In the genomic region with DNA sequence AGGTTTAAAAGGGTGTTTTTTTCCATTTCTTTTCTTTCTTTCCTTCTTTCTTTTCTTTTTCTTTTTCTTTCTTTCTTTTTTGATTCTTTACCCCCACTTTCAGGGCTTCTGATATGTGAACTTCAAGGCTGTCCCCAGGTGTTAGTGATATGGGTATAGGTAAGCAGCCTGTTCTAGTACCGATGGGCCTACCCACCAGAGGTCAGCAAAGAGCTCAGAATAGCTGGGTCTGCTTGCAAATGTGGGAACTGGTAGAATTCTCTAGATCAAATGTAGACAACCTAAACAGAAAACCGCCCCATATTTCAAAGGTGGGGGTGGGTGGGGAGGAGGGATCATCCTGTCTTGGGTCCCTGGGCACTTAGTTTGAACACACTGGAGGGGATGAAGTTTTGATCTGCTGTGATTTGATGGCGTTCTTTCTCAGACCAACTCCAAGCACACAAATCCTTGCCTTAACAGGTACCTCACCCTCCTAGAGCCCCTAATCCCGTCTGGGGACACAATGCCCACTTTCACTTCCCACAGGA, we compare ENCODE assay signal across 8 mouse cellular contexts. TPM values are rescaled to one million over a fixed set of nuclear protein-coding genes. Genes with fewer than 3 reads are reported as not detected.
DNase-seq lines count a peak whose midpoint lies in the region; ATAC-seq and TF ChIP-seq lines count a peak whose summit lies in the region.

No protein-coding gene starts in this region.

- H3K4me2 ChIP-seq in neural tube, embryonic 15.5 days, result no peak overlapping the region

- H3K9me3 ChIP-seq in ES-Bruce4 (replicated peaks; ENCODE audit: control insufficient read depth, insufficient read depth, low read length, poor library complexity, severe bottlenecking), result no peaks in the 10 kb centered on the region
- no peaks in the 10 kb centered on the region for H3K9me3 ChIP-seq in forebrain, embryonic 10.5 days
- H3K9me3 ChIP-seq in hindbrain, embryonic 10.5 days, result no peaks in the 10 kb centered on the region
- H3K9me3 ChIP-seq in neural tube, embryonic 15.5 days (replicated peaks), result no peaks in the 10 kb centered on the region

- peak; percentile 46 for TF ChIP-seq CTCF in ES-Bruce4 (IDR thresholded peaks at IDR 0.05; ENCODE audit: low read depth, low read length)
- peak; percentile 81; the same call in 1 of the 2 replicates for TF ChIP-seq CTCF in brain, embryonic 14.5 days (IDR thresholded peaks at IDR 0.05; ENCODE audit: borderline replicate concordance, extremely low read depth, insufficient read depth, insufficient read length)

- 33% methylated on average over 4 of the region's 4 CpGs for WGBS in forebrain, embryonic 10.5 days
- WGBS in hindbrain, embryonic 10.5 days, result 43% methylated on average over 4 of the region's 4 CpGs
- 37% methylated on average over 4 of the region's 4 CpGs for WGBS in neural tube, embryonic 15.5 days

- DNase-seq in brain, embryonic 14.5 days (ENCODE audit: low read depth), result peak; percentile 92
- peak; percentile 71 for DNase-seq in forebrain, embryonic 10.5 days (ENCODE audit: extremely low spot score, low spot score)
- DNase-seq in hindbrain, embryonic 10.5 days (ENCODE audit: low spot score), result peak; percentile 76
- DNase-seq in layer of hippocampus, adult 8-10 months (ENCODE audit: low spot score in 2 of 2), result peak; percentile 68 to 85
- peak; percentile 78 to 86 for DNase-seq in lung, adult 18-20 months
- DNase-seq in testis, postnatal 10 days (ENCODE audit: low spot score), result peak; percentile 88

- no peak overlapping the region for H3K9ac ChIP-seq in ES-Bruce4 (ENCODE audit: low read depth, poor library complexity, severe bottlenecking)
- no peak overlapping the region for H3K9ac ChIP-seq in neural tube, embryonic 15.5 days (replicated peaks)

- H3K27me3 ChIP-seq in ES-Bruce4 (ENCODE audit: control insufficient read depth, insufficient read depth, low read length, poor library complexity, severe bottlenecking), result no peaks in the 10 kb centered on the region
- no peaks in the 10 kb centered on the region for H3K27me3 ChIP-seq in forebrain, embryonic 10.5 days (ENCODE audit: poor library complexity, severe bottlenecking)
- no peaks in the 10 kb centered on the region for H3K27me3 ChIP-seq in hindbrain, embryonic 10.5 days (ENCODE audit: insufficient read depth, poor library complexity, severe bottlenecking)
- no peaks in the 10 kb centered on the region for H3K27me3 ChIP-seq in neural tube, embryonic 15.5 days (replicated peaks)

- peak; percentile 84 for ATAC-seq in neural tube, embryonic 15.5 days (ENCODE audit: low FRiP score)

- H3K27ac ChIP-seq in ES-Bruce4 (ENCODE audit: insufficient read depth, low read length), result no peak overlapping the region
- H3K27ac ChIP-seq in forebrain, embryonic 10.5 days, result no peak overlapping the region
- H3K27ac ChIP-seq in hindbrain, embryonic 10.5 days, result no peak overlapping the region; the same call in 1 of the 2 replicates
- no peak overlapping the region for H3K27ac ChIP-seq in neural tube, embryonic 15.5 days (replicated peaks)

- H3K4me3 ChIP-seq in ES-Bruce4 (ENCODE audit: low read depth, low read length), result no peak overlapping the region
- H3K4me3 ChIP-seq in forebrain, embryonic 10.5 days, result no peak overlapping the region
- no peak overlapping the region for H3K4me3 ChIP-seq in hindbrain, embryonic 10.5 days
- no peak overlapping the region for H3K4me3 ChIP-seq in neural tube, embryonic 15.5 days (replicated peaks)

- no peak for TF ChIP-seq EP300 in ES-Bruce4 (IDR thresholded peaks at IDR 0.05; ENCODE audit: insufficient read depth, low read depth, low read length)

- H3K36me3 ChIP-seq in ES-Bruce4 (ENCODE audit: control insufficient read depth, insufficient read depth, low read length, poor library complexity, severe bottlenecking), result no peaks in the 10 kb centered on the region
- H3K36me3 ChIP-seq in forebrain, embryonic 10.5 days (replicated peaks), result no peaks in the 10 kb centered on the region
- no peaks in the 10 kb centered on the region for H3K36me3 ChIP-seq in hindbrain, embryonic 10.5 days
- no peaks in the 10 kb centered on the region for H3K36me3 ChIP-seq in neural tube, embryonic 15.5 days

- H3K4me1 ChIP-seq in ES-Bruce4 (ENCODE audit: control insufficient read depth, insufficient read depth, low read length), result no peaks in the 10 kb centered on the region
- H3K4me1 ChIP-seq in forebrain, embryonic 10.5 days, result peaks cover 28% of the 10 kb centered on the region
- peaks cover 33% of the 10 kb centered on the region for H3K4me1 ChIP-seq in hindbrain, embryonic 10.5 days (replicated peaks)
- H3K4me1 ChIP-seq in neural tube, embryonic 15.5 days, result peaks cover 4% of the 10 kb centered on the region; the same call in 1 of the 2 replicates

- TF ChIP-seq POLR2A in ES-Bruce4 (IDR thresholded peaks at IDR 0.05; ENCODE audit: insufficient read depth, low read length), result no peak
- TF ChIP-seq POLR2A in brain, embryonic 14.5 days (IDR thresholded peaks at IDR 0.05; ENCODE audit: borderline replicate concordance, extremely low read depth, insufficient read depth, insufficient read length, poor library complexity, severe bottlenecking), result no peak

RNA-seq across cellular contexts. Expression of a gene that starts 28.1 kb away (rescaled TPM):
- 394 and 424 TPM in 2 replicates for polyA plus RNA-seq in ES-Bruce4 (2011; ENCODE audit: insufficient read depth, insufficient read length, low read depth, missing spikeins)
- 1,690 and 2,178 TPM in 2 replicates for polyA plus RNA-seq in brain, embryonic 14.5 days (2012; rRNA removed)
- 880 and 928 TPM in 2 replicates for polyA plus RNA-seq in forebrain, embryonic 10.5 days (2016; fragmentation: Nextera tagmentation; extraction: Ambion mirVana)
- 1,166 and 1,270 TPM in 2 replicates for polyA plus RNA-seq in hindbrain, embryonic 10.5 days (2016; fragmentation: Nextera tagmentation; extraction: Ambion mirVana)
- 1,000 to 10,000 TPM; 1,786 to 1,958 (median 1,837) TPM for total RNA-seq in layer of hippocampus, adult 8-10 months (2022)
- 1,725 and 1,770 TPM in 2 replicates for polyA plus RNA-seq in neural tube, embryonic 15.5 days (2015; fragmentation: Nextera tagmentation; extraction: Ambion mirVana)

RNA-seq across cellular contexts. Expression of a gene that starts 34.3 kb away (rescaled TPM):
- 0.40 and 0.90 TPM in 2 replicates for polyA plus RNA-seq in ES-Bruce4 (2011; ENCODE audit: insufficient read depth, insufficient read length, low read depth, missing spikeins)
- 0.53 and 0.71 TPM in 2 replicates for polyA plus RNA-seq in brain, embryonic 14.5 days (2012; rRNA removed)
- 5.9 and 8.1 TPM in 2 replicates for polyA plus RNA-seq in forebrain, embryonic 10.5 days (2016; fragmentation: Nextera tagmentation; extraction: Ambion mirVana)
- polyA plus RNA-seq in hindbrain, embryonic 10.5 days (2016; fragmentation: Nextera tagmentation; extraction: Ambion mirVana), result 10.5 and 13.1 TPM in 2 replicates
- total RNA-seq in layer of hippocampus, adult 8-10 months (2022), result 1 to 10 TPM; 1.2 to 2.9 (median 1.8) TPM
- polyA plus RNA-seq in neural tube, embryonic 15.5 days (2015; fragmentation: Nextera tagmentation; extraction: Ambion mirVana), result 17.0 and 19.8 TPM in 2 replicates
